Mouse (Mus musculus) limb, embryonic 10.5 days (tissue): Measurements from ENCODE around the gene Cyp21a1. TPM values are rescaled to one million over a fixed set of nuclear protein-coding genes. Genes with fewer than 3 reads are reported as not detected.
"Not testable (repeated sequence)": the region's sequence is repeated elsewhere in the genome, so short reads cannot be mapped to it uniquely, and the experiment has no call there.

Source experiments
- DNase-seq: peaks from one replicate; pipeline ENCODE4 v3.0.0-alpha.2; 2017; ENCODE audit warnings: low spot score
- H3K27ac ChIP-seq: fragments of 300-500 bp; sonication (generic); 2 replicates; pipeline ENCODE4 v1.5.1; 2016; ENCODE audit warnings: mild to moderate bottlenecking
- H3K27me3 ChIP-seq: fragments of 300-500 bp; sonication (generic); 2 replicates; pipeline ENCODE4 v1.6.1; 2016; ENCODE audit warnings: low read depth, mild to moderate bottlenecking; ENCODE audit not compliant: poor library complexity, severe bottlenecking
- H3K36me3 ChIP-seq: fragments of 300-500 bp; sonication (generic); 2 replicates; pipeline ENCODE4 v1.6.1; 2016; ENCODE audit warnings: mild to moderate bottlenecking, moderate library complexity
- H3K4me1 ChIP-seq: fragments of 300-500 bp; sonication (generic); 2 replicates; pipeline ENCODE4 v1.6.1; 2016
- H3K4me3 ChIP-seq: fragments of 300-500 bp; sonication (generic); 2 replicates; pipeline ENCODE4 v1.5.1; 2016; ENCODE audit warnings: mild to moderate bottlenecking, moderate library complexity
- H3K9me3 ChIP-seq: fragments of 300-500 bp; sonication (generic); replicated peaks from 2 replicates; pipeline ENCODE4 v1.6.1; 2016; ENCODE audit warnings: mild to moderate bottlenecking
- WGBS: fragments of 180-500 bp; shearing (Covaris S2); methylation state at CpG from one replicate; pipeline ENCODE4 v1.1.7; 2016; 5-methylcytosine and 5-hydroxymethylcytosine counted together
- polyA plus RNA-seq: library from polyadenylated mRNA; unstranded; fragments of >200 nt; fragmentation: Nextera tagmentation; extraction: Ambion mirVana; gene quantifications from 2 replicates; pipeline ENCODE4 v1.2.1, GENCODE M21; 2016

Cyp21a1 gene
- polyA plus RNA-seq, 1 experiment from 2014 or later = not detected

DNA sequence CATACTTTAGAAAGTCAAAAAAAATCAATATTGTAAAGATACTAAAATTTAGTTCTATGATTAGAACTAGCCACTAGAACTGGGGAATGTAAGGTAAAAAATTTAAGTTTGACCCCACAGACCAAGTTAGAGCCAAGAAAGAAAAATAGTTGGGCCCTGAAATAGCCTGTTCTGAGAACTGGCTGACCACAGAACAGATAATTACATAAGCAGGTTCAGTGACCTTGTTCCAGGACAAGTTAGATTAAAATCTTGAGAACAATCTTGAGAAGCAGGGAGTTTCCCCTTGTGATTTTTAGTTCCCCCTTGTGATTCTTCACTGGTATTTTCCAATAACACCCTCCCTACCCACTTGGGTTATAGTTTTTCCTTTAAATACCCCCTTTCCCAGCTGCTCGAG is 26.4 kb upstream of the Cyp21a1 start:
- H3K4me3 ChIP-seq, H3K4me1 ChIP-seq, DNase-seq, H3K9me3 ChIP-seq, H3K27ac ChIP-seq, H3K27me3 ChIP-seq: not testable (repeated sequence)
- WGBS = 89% methylated on average over 1 of the region's 1 CpGs
- H3K36me3 ChIP-seq = peaks cover 76% of the 10 kb centered on the region

DNA sequence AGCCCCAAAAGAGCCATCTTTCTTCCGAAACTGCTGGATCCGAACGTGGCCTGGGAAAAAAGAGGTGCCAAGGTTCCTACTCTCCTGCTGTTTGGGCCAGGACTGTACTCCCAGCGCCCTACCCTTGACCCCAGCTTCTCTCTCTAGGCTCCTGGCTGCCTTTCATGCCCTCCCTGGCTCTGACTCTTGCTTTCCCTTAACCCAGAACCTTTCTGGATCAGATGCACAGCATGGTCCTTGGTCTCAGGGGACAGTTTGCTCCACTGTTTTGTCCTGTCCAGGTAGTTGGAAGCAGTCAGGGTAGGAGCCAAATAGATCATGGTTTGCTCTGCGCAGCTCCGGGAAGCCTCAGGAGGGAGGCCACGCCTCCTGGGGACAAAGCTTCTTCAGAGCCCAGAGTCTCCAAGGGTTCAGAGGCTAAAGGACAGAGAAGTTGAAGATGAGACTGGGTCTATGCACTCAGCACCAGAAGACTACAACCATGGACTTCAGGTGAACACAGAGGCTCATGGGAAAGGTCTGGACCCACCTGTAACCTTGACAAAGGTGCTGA is 10.5 kb upstream of the Cyp21a1 start:
- no peaks in the 10 kb centered on the region for H3K36me3 ChIP-seq

DNA sequence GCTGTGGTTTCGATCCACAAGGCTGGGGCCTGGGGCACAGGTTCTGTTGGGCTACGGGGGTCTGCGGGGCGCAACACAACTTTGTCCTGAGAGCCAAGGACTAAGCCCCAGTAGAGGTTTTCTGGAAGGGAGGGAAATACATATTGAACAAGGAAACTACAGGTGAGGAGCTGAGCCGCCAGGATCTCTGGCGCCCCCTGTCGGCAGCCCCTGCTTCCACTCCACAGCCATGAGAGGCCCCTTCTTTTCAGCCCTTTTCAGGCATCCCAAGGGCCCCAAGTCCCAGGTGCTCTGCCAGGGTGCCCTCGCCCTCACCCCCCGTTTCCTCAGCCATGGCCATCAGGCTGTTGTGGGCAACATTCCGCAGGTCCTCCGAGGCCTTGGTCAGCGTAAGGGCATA is 9.4 kb upstream of the Cyp21a1 start:
- peak; percentile 62 for DNase-seq
- not testable (repeated sequence) for H3K27ac ChIP-seq, H3K27me3 ChIP-seq, H3K36me3 ChIP-seq, H3K4me1 ChIP-seq, H3K9me3 ChIP-seq, H3K4me3 ChIP-seq
- 60% methylated on average over 12 of the region's 12 CpGs for WGBS

More for the DNA sequence above, 10.5 kb upstream of the Cyp21a1 start:
- Histone ChIP-seq H3K27me3 (no peaks in the 10 kb centered on the region), H3K9me3 (no peaks in the 10 kb centered on the region), H3K4me1 (no peaks in the 10 kb centered on the region), H3K27ac (no peak overlapping the region), H3K4me3 (no peak overlapping the region)
- WGBS = 80% methylated on average over 7 of the region's 7 CpGs
- no peak for DNase-seq

DNA sequence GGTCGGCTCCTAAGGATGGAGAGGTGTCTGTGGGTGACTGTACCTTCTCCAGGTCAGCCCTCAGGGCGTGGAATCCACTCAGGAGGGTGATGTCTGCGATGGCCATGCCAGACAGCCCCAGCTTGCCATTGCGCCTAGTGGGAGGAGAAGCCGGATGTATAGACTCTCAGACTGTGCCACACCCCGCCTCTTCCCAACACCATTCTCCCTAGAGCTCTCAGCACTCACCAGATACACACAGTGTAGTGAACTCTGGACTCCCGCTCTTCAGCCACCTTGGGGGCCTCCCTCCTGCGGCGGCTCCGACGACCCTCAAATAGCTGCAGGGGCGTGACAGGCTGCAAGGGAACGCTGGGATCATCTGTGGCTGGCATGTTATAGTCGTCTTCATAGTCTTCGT is 6.9 kb upstream of the Cyp21a1 start:
- WGBS = 81% methylated on average over 15 of the region's 15 CpGs
- no peaks in the 10 kb centered on the region for H3K4me1 ChIP-seq
- no peak overlapping the region for H3K27ac ChIP-seq
- no peak for DNase-seq
- no peaks in the 10 kb centered on the region for H3K36me3 ChIP-seq
- no peak overlapping the region for H3K4me3 ChIP-seq
- H3K27me3 ChIP-seq = no peaks in the 10 kb centered on the region
- H3K9me3 ChIP-seq = no peaks in the 10 kb centered on the region

DNA sequence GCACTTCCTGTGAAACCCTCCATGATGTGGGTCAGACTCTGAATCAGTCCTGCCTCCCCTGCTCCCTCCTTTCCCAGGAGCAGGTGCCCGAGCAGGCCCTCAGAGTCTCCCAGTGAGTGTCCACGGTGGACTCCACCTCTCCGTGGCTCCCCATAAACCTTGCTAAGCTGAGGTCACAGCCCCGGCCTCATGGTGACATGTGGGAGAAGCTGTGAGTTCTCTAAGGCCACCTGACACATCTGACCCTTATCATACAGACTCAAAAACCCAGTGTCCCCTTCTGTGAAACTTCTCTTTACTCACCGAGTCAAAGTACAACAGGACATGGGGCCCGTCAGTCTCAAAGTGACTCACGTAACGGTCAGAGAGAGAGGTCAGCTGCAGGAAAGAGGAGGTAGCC is 6.5 kb upstream of the Cyp21a1 start:
- H3K4me3 ChIP-seq, H3K27ac ChIP-seq, H3K4me1 ChIP-seq, DNase-seq, H3K36me3 ChIP-seq, H3K9me3 ChIP-seq, H3K27me3 ChIP-seq: not testable (repeated sequence)
- WGBS = 81% methylated on average over 8 of the region's 8 CpGs

DNA sequence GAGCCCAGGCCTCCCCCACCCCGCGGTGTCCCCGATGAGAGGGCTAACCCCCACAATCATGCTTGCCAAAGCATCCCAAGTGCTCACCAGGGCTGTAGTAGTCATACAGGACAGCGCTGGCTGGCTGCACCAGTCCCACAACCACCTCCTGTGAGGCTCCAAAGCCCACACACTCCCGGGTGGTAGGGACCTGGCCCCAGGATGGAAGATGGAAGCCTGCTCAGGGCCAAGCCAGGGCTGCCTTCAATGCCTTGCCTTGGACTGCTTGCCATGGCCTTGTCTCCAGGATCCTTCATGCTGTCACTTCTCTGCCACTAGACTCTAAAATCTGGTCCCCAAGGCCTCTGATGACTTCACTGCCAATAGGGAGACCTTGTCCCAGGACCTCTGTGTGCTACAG is 6.0 kb upstream of the Cyp21a1 start:
- not testable (repeated sequence) for H3K4me3 ChIP-seq, H3K27me3 ChIP-seq, DNase-seq, H3K4me1 ChIP-seq, H3K27ac ChIP-seq, H3K36me3 ChIP-seq, H3K9me3 ChIP-seq
- 89% methylated on average over 5 of the region's 5 CpGs for WGBS

DNA sequence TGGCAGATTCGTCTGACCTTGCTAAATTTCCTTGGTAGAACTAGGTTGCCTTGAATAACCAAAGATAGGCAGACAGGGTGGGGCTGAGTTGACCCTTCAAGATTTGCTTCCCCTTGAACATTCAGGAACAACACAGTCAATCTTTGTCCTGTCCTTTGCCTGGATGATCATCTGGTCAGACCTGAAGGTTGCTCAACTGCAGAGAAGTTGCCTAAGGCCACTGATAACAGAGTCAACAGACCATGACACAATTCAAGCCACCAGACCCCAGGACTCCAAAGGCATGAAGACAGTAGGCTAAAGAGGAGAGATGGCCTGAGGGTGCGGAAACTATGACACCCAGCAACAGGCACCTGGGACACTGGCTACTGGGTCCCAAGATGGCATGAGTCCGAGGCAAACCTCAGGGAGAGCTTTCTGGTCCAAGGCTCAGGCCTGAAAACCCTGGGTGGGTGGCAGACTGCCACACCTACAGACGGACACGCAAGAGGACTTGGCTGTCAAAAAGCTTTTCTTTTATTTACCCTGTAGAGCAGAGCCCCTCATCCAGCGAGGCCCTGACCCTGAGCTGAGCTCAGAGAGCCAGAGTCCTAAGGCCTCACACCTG is 4.3 kb upstream of the Cyp21a1 start:
- DNase-seq = no peak
- Histone ChIP-seq H3K27ac (no peak overlapping the region), H3K9me3 (peaks cover 3% of the 10 kb centered on the region; the same call in 1 of the 2 replicates), H3K4me3 (no peak overlapping the region), H3K36me3 (no peaks in the 10 kb centered on the region), H3K27me3 (no peaks in the 10 kb centered on the region), H3K4me1 (no peaks in the 10 kb centered on the region)
- 89% methylated on average over 6 of the region's 6 CpGs for WGBS

DNA sequence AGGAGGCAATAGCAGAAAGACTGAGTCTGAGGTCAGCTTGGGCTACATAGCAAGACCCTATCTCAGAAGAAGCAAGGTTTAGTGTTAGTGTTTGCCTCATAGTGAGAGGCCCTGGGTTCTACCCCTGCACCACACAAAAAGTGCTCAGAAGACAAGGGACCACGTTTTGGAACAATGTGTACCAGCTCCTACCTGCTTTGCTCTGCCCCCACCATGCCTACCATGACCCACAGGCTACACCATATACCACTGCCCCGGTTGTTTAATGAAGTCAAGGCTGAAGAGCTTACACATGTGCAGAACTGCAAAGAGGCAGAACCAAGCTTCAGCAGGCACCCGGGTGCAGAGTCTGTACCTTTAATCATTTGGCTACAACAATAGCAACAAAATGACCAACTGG is 2.8 kb upstream of the Cyp21a1 start:
- H3K4me3 ChIP-seq = no peak overlapping the region
- H3K9me3 ChIP-seq = peaks cover 3% of the 10 kb centered on the region; the same call in 1 of the 2 replicates
- WGBS = 69% methylated on average over 3 of the region's 3 CpGs
- H3K4me1 ChIP-seq = no peaks in the 10 kb centered on the region
- no peak for DNase-seq
- no peak overlapping the region for H3K27ac ChIP-seq
- no peaks in the 10 kb centered on the region for H3K36me3 ChIP-seq
- no peaks in the 10 kb centered on the region for H3K27me3 ChIP-seq

DNA sequence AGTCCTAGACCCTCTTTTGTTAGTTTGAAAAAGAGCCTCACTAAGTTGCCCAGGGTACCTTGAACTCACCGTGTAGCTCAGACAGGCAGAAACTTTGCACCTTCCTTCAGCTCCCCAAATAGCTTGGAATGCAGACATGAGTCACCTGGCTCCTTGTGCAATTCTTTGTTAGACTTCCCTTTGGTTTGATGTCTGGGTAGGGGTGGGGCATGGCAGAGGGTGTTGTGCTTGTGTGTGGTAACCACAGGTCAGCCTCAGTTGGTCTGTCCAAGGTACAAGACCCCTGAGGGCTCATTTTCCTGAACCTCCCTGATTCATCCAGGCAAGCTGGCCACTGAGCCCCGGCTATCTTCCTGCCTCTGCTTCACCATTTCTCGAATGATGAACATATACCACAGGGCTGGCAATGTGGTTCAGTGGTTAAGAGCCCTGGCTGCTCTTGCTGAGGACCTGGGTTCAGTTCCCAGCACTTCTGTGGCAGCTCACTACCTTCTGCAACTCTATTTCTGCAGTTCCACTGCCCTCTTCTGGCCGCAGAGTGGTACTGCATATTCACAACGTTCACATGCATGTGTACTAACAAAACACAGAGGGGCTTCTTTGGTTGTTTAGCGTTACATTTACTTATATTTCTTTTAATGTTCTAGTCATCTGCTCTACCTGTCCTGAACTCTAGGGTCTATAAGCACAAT is 656 bp upstream of the Cyp21a1 start:
- Histone ChIP-seq H3K27me3 (no peaks in the 10 kb centered on the region), H3K36me3 (no peaks in the 10 kb centered on the region), H3K4me3 (no peak overlapping the region), H3K27ac (no peak overlapping the region), H3K4me1 (no peaks in the 10 kb centered on the region), H3K9me3 (peaks cover 3% of the 10 kb centered on the region; the same call in 1 of the 2 replicates)
- 77% methylated on average over 6 of the region's 6 CpGs for WGBS
- DNase-seq = no peak

DNA sequence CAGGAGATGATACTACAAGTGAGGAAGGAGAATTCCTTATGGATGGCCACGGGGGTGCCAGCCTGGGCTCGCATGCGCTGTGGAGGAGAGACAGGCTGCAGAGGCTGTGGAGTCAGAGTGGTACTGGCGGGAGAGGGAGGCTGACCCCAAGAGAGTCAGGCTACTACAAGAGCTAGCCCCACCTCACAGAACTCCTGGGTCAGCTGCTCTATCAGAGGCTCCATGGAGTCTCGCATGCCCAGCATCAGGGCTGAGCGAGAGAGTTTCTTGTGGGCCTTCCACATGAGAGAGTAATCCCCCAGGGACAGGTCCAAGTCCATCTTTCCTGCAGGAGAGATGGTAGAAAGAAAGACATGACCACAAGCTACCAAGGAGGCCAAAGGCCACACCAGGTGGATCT is 994 bp downstream of the Cyp21a1 start:
- not testable (repeated sequence) for H3K4me3 ChIP-seq, H3K27ac ChIP-seq, H3K36me3 ChIP-seq, DNase-seq, H3K27me3 ChIP-seq, H3K9me3 ChIP-seq, H3K4me1 ChIP-seq
- WGBS = 95% methylated on average over 6 of the region's 6 CpGs

DNA sequence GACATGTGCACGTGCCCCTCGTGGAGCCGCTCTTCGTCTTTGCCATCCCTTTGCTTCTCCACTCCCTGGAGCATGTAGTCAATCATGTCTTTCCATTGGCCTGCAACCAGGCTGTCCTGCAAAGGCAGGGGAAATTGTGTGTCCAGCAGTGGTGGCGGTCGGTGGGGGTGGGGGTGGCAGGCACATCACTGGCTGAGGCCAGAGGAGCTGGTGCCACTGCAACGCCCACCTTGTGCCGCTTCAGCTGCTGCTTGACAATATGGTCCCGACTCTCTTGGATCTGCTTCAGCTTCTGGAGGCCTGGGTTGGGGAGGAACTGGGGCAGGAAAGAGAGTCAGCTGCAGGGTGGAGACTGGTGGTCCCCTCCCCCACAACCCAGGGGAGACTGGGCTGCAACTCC is 1.6 kb downstream of the Cyp21a1 start:
- H3K27me3 ChIP-seq, H3K36me3 ChIP-seq, H3K9me3 ChIP-seq, H3K4me3 ChIP-seq, H3K4me1 ChIP-seq, DNase-seq, H3K27ac ChIP-seq: not testable (repeated sequence)
- WGBS = 93% methylated on average over 9 of the region's 9 CpGs

DNA sequence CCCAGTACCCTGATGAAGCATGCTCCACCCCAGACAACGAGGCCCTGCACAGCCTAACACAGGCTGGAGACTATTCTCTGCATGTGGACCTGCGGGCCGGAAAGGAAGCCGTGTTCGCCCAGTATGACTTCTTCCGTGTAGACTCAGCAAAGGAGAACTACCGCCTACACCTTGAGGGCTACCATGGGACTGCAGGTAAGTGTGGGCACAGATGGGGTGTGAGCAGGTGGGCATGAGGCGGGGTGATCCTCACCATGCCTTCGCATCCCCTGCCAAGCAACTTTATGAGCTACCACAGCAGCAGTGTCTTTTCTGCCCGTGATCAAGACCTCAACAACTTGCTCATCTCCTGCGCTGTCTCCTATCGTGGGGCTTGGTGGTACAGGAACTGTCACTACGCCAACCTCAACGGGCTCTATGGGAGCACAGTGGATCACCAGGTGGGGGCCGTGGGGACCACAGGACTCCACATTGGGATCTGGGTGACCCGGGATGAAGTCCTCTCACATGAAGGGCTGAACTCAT is 3.5 kb downstream of the Cyp21a1 start:
- not testable (repeated sequence) for H3K36me3 ChIP-seq, H3K4me3 ChIP-seq, H3K27ac ChIP-seq, DNase-seq, H3K4me1 ChIP-seq, H3K9me3 ChIP-seq, H3K27me3 ChIP-seq
- WGBS = 90% methylated on average over 16 of the region's 16 CpGs

DNA sequence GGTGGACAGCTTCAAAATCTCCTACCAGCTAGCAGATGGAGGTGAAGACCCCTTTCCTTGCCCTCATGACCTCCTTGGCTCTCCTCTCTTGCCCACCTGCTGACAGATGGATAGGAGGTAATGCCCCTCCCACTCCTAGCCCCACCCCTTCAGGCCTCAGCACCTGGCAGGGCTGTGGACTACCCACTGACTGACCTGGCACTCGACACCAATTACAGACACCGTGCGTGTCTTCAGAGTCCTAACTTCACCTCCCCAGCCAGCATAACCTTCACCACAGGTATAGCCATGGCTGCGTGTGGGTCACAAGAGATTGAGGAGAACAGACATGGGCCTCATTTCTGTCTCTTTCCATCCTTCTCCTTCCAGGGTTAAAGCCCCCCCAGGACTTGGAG is 4.8 kb downstream of the Cyp21a1 start:
- peak; percentile 26 for DNase-seq
- Histone ChIP-seq H3K9me3 (peaks cover 2% of the 10 kb centered on the region; the same call in 1 of the 2 replicates), H3K4me1 (no peaks in the 10 kb centered on the region), H3K27me3 (no peaks in the 10 kb centered on the region), H3K36me3 (no peaks in the 10 kb centered on the region), H3K4me3 (no peak overlapping the region), H3K27ac (no peak overlapping the region)
- WGBS = 85% methylated on average over 4 of the region's 4 CpGs
